Mouse (Mus musculus): ENCODE results near the gene Insr. TPM values are rescaled to one million over a fixed set of nuclear protein-coding genes. Genes with fewer than 3 reads are reported as not detected.
A peak's percentile ranks its signal among the peaks of the same experiment; 100 is the strongest.

The Insr gene
- polyA plus RNA-seq, 1 experiment from 2014 or later, result 24.3 TPM

- peak; percentile 10 for DNase-seq (ENCODE audit: low spot score)
- H3K36me3 ChIP-seq (replicated peaks), result peaks cover 15% of the 10 kb centered on the region
- no peak overlapping the region for H3K4me3 ChIP-seq
- H3K4me1 ChIP-seq, result peaks cover 7% of the 10 kb centered on the region; the same call in 1 of the 2 replicates
- H3K27ac ChIP-seq (replicated peaks), result no peak overlapping the region
- H3K9me3 ChIP-seq, result 0 out of 2 replicates have a peak, but pooled peaks cover 3% of the 10 kb centered on the region
- H3K27me3 ChIP-seq (replicated peaks; ENCODE audit: low read depth, poor library complexity, severe bottlenecking), result no peaks in the 10 kb centered on the region
- WGBS, result 56% methylated on average over 6 of the region's 6 CpGs
Observed at GRCm38 (mm10) chr8:3266686-3267448, 12.6 kb downstream of the Insr start.

- Histone ChIP-seq H3K27ac (replicated peaks) (no peak overlapping the region), H3K36me3 (replicated peaks) (peaks cover 20% of the 10 kb centered on the region), H3K4me1 (peaks cover 7% of the 10 kb centered on the region; the same call in 1 of the 2 replicates), H3K27me3 (replicated peaks; ENCODE audit: low read depth, poor library complexity, severe bottlenecking) (no peaks in the 10 kb centered on the region), H3K4me3 (no peak overlapping the region), H3K9me3 (0 out of 2 replicates have a peak, but pooled peaks cover 3% of the 10 kb centered on the region)
- no peak for DNase-seq (ENCODE audit: low spot score)
- 77% methylated on average over 3 of the region's 3 CpGs for WGBS
Observed at GRCm38 (mm10) chr8:3265182-3265581, 14.2 kb downstream of the Insr start.

GRCm38 (mm10) chr8:3262779-3263178 is 16.6 kb downstream of the Insr start:
- 91% methylated on average over 3 of the region's 3 CpGs for WGBS
- no peak for DNase-seq (ENCODE audit: low spot score)
- Histone ChIP-seq H3K4me3 (no peak overlapping the region), H3K4me1 (peaks cover 7% of the 10 kb centered on the region; the same call in 1 of the 2 replicates), H3K27me3 (replicated peaks; ENCODE audit: low read depth, poor library complexity, severe bottlenecking) (no peaks in the 10 kb centered on the region), H3K27ac (replicated peaks) (no peak overlapping the region), H3K36me3 (replicated peaks) (peaks cover 32% of the 10 kb centered on the region), H3K9me3 (0 out of 2 replicates have a peak, but pooled peaks cover 3% of the 10 kb centered on the region)

- DNase-seq (ENCODE audit: low spot score), result no peak
- no peak overlapping the region for H3K27ac ChIP-seq (replicated peaks)
- H3K9me3 ChIP-seq, result 0 out of 2 replicates have a peak, but pooled peaks cover 3% of the 10 kb centered on the region
- 95% methylated on average over 5 of the region's 5 CpGs for WGBS
- H3K27me3 ChIP-seq (replicated peaks; ENCODE audit: low read depth, poor library complexity, severe bottlenecking), result no peaks in the 10 kb centered on the region
- H3K36me3 ChIP-seq (replicated peaks), result peaks cover 42% of the 10 kb centered on the region
- no peaks in the 10 kb centered on the region for H3K4me1 ChIP-seq
- H3K4me3 ChIP-seq, result no peak overlapping the region
Observed at GRCm38 (mm10) chr8:3261101-3261500, 18.3 kb downstream of the Insr start.

GRCm38 (mm10) chr8:3260127-3260811 is 19.1 kb downstream of the Insr start:
- Histone ChIP-seq H3K4me3 (no peak overlapping the region), H3K27me3 (replicated peaks; ENCODE audit: low read depth, poor library complexity, severe bottlenecking) (no peaks in the 10 kb centered on the region), H3K9me3 (0 out of 2 replicates have a peak, but pooled peaks cover 3% of the 10 kb centered on the region), H3K4me1 (no peaks in the 10 kb centered on the region), H3K36me3 (replicated peaks) (peaks cover 44% of the 10 kb centered on the region), H3K27ac (replicated peaks) (no peak overlapping the region)
- DNase-seq (ENCODE audit: low spot score), result no peak
- 76% methylated on average over 9 of the region's 9 CpGs for WGBS

GRCm38 (mm10) chr8:3256147-3256940 is 23.1 kb downstream of the Insr start:
- no peaks in the 10 kb centered on the region for H3K27me3 ChIP-seq (replicated peaks; ENCODE audit: low read depth, poor library complexity, severe bottlenecking)
- H3K4me3 ChIP-seq, result no peak overlapping the region
- no peaks in the 10 kb centered on the region for H3K9me3 ChIP-seq
- H3K27ac ChIP-seq (replicated peaks), result no peak overlapping the region
- no peaks in the 10 kb centered on the region for H3K4me1 ChIP-seq
- DNase-seq (ENCODE audit: low spot score), result no peak
- H3K36me3 ChIP-seq (replicated peaks), result peaks cover 66% of the 10 kb centered on the region
- 93% methylated on average over 5 of the region's 5 CpGs for WGBS

- no peaks in the 10 kb centered on the region for H3K4me1 ChIP-seq
- H3K4me3 ChIP-seq, result no peak overlapping the region
- H3K27me3 ChIP-seq (replicated peaks; ENCODE audit: low read depth, poor library complexity, severe bottlenecking), result no peaks in the 10 kb centered on the region
- WGBS, result 71% methylated on average over 1 of the region's 1 CpGs
- DNase-seq (ENCODE audit: low spot score), result no peak
- no peak overlapping the region for H3K27ac ChIP-seq (replicated peaks)
- H3K9me3 ChIP-seq, result no peaks in the 10 kb centered on the region
- H3K36me3 ChIP-seq (replicated peaks), result peaks cover 72% of the 10 kb centered on the region
Observed at GRCm38 (mm10) chr8:3255321-3255720, 24.1 kb downstream of the Insr start.

GRCm38 (mm10) chr8:3253179-3253578 is 26.2 kb downstream of the Insr start:
- Histone ChIP-seq H3K4me1 (no peaks in the 10 kb centered on the region), H3K9me3 (no peaks in the 10 kb centered on the region), H3K27me3 (replicated peaks; ENCODE audit: low read depth, poor library complexity, severe bottlenecking) (no peaks in the 10 kb centered on the region), H3K4me3 (no peak overlapping the region), H3K36me3 (replicated peaks) (peaks cover 61% of the 10 kb centered on the region), H3K27ac (replicated peaks) (no peak overlapping the region)
- no peak for DNase-seq (ENCODE audit: low spot score)
- WGBS, result 82% methylated on average over 4 of the region's 4 CpGs

- WGBS, result 90% methylated on average over 6 of the region's 6 CpGs
- Histone ChIP-seq H3K27me3 (replicated peaks; ENCODE audit: low read depth, poor library complexity, severe bottlenecking) (no peaks in the 10 kb centered on the region), H3K4me1 (no peaks in the 10 kb centered on the region), H3K27ac (replicated peaks) (no peak overlapping the region), H3K4me3 (no peak overlapping the region), H3K36me3 (replicated peaks) (peaks cover 58% of the 10 kb centered on the region), H3K9me3 (no peaks in the 10 kb centered on the region)
- DNase-seq (ENCODE audit: low spot score), result no peak
Observed at GRCm38 (mm10) chr8:3252665-3253064, 26.8 kb downstream of the Insr start.

- WGBS, result 98% methylated on average over 3 of the region's 3 CpGs
- no peak for DNase-seq (ENCODE audit: low spot score)
- Histone ChIP-seq H3K4me1 (no peaks in the 10 kb centered on the region), H3K27me3 (replicated peaks; ENCODE audit: low read depth, poor library complexity, severe bottlenecking) (no peaks in the 10 kb centered on the region), H3K9me3 (no peaks in the 10 kb centered on the region), H3K4me3 (no peak overlapping the region), H3K27ac (replicated peaks) (no peak overlapping the region), H3K36me3 (replicated peaks) (peaks cover 61% of the 10 kb centered on the region)
Observed at GRCm38 (mm10) chr8:3251101-3251500, 28.3 kb downstream of the Insr start.

GRCm38 (mm10) chr8:3249886-3250285 is 29.5 kb downstream of the Insr start:
- no peak for DNase-seq (ENCODE audit: low spot score)

GRCm38 (mm10) chr8:3248704-3249103 is 30.7 kb downstream of the Insr start:
- Histone ChIP-seq H3K27me3 (replicated peaks; ENCODE audit: low read depth, poor library complexity, severe bottlenecking) (no peaks in the 10 kb centered on the region), H3K36me3 (replicated peaks) (peaks cover 62% of the 10 kb centered on the region), H3K4me3 (no peak overlapping the region), H3K4me1 (no peaks in the 10 kb centered on the region), H3K9me3 (no peaks in the 10 kb centered on the region), H3K27ac (replicated peaks) (no peak overlapping the region)
- WGBS, result 92% methylated on average over 5 of the region's 5 CpGs
- DNase-seq (ENCODE audit: low spot score), result no peak

More at GRCm38 (mm10) chr8:3249886-3250285, 29.5 kb downstream of the Insr start:
- no peak overlapping the region for H3K4me3 ChIP-seq
- no peaks in the 10 kb centered on the region for H3K4me1 ChIP-seq
- H3K27me3 ChIP-seq (replicated peaks; ENCODE audit: low read depth, poor library complexity, severe bottlenecking), result no peaks in the 10 kb centered on the region
- WGBS, result 86% methylated on average over 2 of the region's 2 CpGs
- H3K9me3 ChIP-seq, result no peaks in the 10 kb centered on the region
- H3K36me3 ChIP-seq (replicated peaks), result peaks cover 69% of the 10 kb centered on the region
- no peak overlapping the region for H3K27ac ChIP-seq (replicated peaks)

Data from embryonic facial prominence, embryonic 10.5 days (tissue).